21 mouse cellular contexts compared by ENCODE assay signal in the genomic region with DNA sequence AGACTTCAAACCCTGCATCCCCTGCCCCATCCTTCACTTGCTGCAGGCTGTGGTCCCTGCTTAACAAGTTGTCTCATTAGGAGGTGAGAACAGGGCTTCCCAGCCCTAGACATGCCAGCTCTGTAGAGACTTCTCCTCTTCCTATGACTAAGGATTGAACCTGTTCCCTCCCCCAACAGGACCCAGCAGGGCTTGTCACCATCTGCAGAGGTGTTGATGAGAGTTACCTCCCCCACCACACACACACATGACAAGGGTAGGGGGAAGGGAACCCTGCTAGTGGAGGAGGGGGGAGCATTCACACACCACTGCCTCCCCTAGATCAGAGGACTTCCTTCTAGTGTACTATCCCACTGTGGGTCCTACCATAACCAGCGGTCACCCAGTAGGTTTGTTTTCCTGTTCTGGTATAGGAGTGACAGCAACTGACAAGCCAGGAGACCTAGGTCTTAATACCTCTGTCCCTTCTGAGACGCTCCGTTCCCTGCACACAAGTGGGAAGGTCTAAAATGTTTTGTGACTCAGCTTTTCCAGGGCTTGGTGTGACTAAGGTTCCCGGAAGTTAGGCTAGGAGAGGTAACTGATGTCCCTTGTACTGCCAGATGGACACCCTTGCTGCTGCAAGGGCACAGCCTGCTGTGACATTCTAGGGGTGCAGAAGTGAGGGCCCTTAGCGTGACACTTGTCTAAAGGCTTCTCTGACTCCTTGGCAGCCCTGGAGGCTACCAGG. TPM values are rescaled to one million over a fixed set of nuclear protein-coding genes. Genes with fewer than 3 reads are reported as not detected.
DNase-seq lines count a peak whose midpoint lies in the region; ATAC-seq and TF ChIP-seq lines count a peak whose summit lies in the region.
"Had no signal": no experiment of that assay in that cellular context is flagged by ENCODE, and none has a peak within 500 bp of the region (broad histone marks: within the 10 kb centered on the region; RNA-seq: fewer than 3 reads in every experiment).

No protein-coding gene starts in this region.

- TF ChIP-seq CTCF in stomach, postnatal 0 days (IDR thresholded peaks at IDR 0.05; ENCODE audit: low read depth) = no peak
- TF ChIP-seq CTCF in midbrain, postnatal 0 days (IDR thresholded peaks at IDR 0.05) = no peak

- no peaks in the 10 kb centered on the region for H3K9me3 ChIP-seq in midbrain, embryonic 10.5 days (replicated peaks)
- H3K9me3 ChIP-seq in midbrain, embryonic 11.5 days (ENCODE audit: control insufficient read depth, low read length) = no peaks in the 10 kb centered on the region
- H3K9me3 ChIP-seq in forebrain, embryonic 13.5 days (replicated peaks) = no peaks in the 10 kb centered on the region
- no peaks in the 10 kb centered on the region for H3K9me3 ChIP-seq in stomach, postnatal 0 days (ENCODE audit: control insufficient read depth, low read length)
- H3K9me3 ChIP-seq in intestine, embryonic 15.5 days = no peaks in the 10 kb centered on the region
- H3K9me3 ChIP-seq in midbrain, postnatal 0 days (ENCODE audit: low read length) = no peaks in the 10 kb centered on the region
- H3K9me3 ChIP-seq: hindbrain, embryonic 15.5 days had no signal

- H3K4me2 ChIP-seq in midbrain, embryonic 11.5 days = no peak overlapping the region
- no peak overlapping the region for H3K4me2 ChIP-seq in forebrain, embryonic 13.5 days
- no peak overlapping the region for H3K4me2 ChIP-seq in stomach, postnatal 0 days (replicated peaks; ENCODE audit: low read depth)
- H3K4me2 ChIP-seq in intestine, embryonic 15.5 days (replicated peaks) = no peak overlapping the region
- no peak overlapping the region for H3K4me2 ChIP-seq in midbrain, postnatal 0 days (ENCODE audit: low read depth, low read length, poor library complexity, severe bottlenecking)
- H3K4me2 ChIP-seq: hindbrain, embryonic 15.5 days had no signal

- TF ChIP-seq EP300 in stomach, postnatal 0 days (optimal IDR thresholded peaks at IDR 0.05) = no peak

- no peak for ATAC-seq in midbrain, embryonic 11.5 days (ENCODE audit: low FRiP score)
- peak; percentile 54 for ATAC-seq in forebrain, embryonic 13.5 days
- ATAC-seq in stomach, postnatal 0 days (ENCODE audit: low FRiP score, low TSS enrichment) = peak; percentile 74
- ATAC-seq in intestine, embryonic 15.5 days = no peak; the same call in 1 of the 2 replicates
- no peak for ATAC-seq in midbrain, postnatal 0 days (ENCODE audit: low FRiP score)

- H3K27ac ChIP-seq in midbrain, embryonic 10.5 days (replicated peaks) = 0 out of 2 replicates have a peak overlapping the region, but pooled peaks have one; percentile 38
- H3K27ac ChIP-seq in midbrain, embryonic 11.5 days (ENCODE audit: low read depth, low read length) = no peak overlapping the region
- peak overlapping the region; percentile 76 for H3K27ac ChIP-seq in forebrain, embryonic 13.5 days
- no peak overlapping the region for H3K27ac ChIP-seq in stomach, postnatal 0 days (replicated peaks)
- H3K27ac ChIP-seq in intestine, embryonic 15.5 days = no peak overlapping the region
- H3K27ac ChIP-seq in midbrain, postnatal 0 days (ENCODE audit: low read depth, low read length) = no peak overlapping the region
- H3K27ac ChIP-seq: hindbrain, embryonic 15.5 days had no signal

- peak; percentile 13 for DNase-seq in adrenal gland, postnatal 10 days
- DNase-seq in adrenal gland, postnatal 25 days = no peak
- no peak for DNase-seq in midbrain, embryonic 10.5 days (ENCODE audit: low spot score)
- no peak for DNase-seq in midbrain, embryonic 11.5 days (ENCODE audit: low spot score, missing footprints)
- no peak for DNase-seq in stomach, postnatal 0 days (ENCODE audit: low spot score)
- no peak for DNase-seq in midbrain, postnatal 0 days (ENCODE audit: low spot score)
- DNase-seq: cerebellum, adult 8-10 months; gastrocnemius, postnatal 10 days; heart, postnatal 10 days; kidney, adult 2 months; layer of hippocampus, postnatal 36 days; lung, adult 2 months; midbrain, embryonic 14.5 days; right cerebral cortex, postnatal 4 days; thymus, adult 2 months had no signal

- H3K4me3 ChIP-seq in midbrain, embryonic 10.5 days = no peak overlapping the region
- H3K4me3 ChIP-seq in midbrain, embryonic 11.5 days (ENCODE audit: low read depth, low read length) = no peak overlapping the region
- no peak overlapping the region for H3K4me3 ChIP-seq in forebrain, embryonic 13.5 days
- no peak overlapping the region for H3K4me3 ChIP-seq in stomach, postnatal 0 days (ENCODE audit: low read depth, low read length)
- no peak overlapping the region for H3K4me3 ChIP-seq in intestine, embryonic 15.5 days (replicated peaks)
- H3K4me3 ChIP-seq in midbrain, postnatal 0 days (ENCODE audit: low read depth, low read length) = no peak overlapping the region
- H3K4me3 ChIP-seq: hindbrain, embryonic 15.5 days had no signal

- no peaks in the 10 kb centered on the region for H3K36me3 ChIP-seq in midbrain, embryonic 10.5 days
- no peaks in the 10 kb centered on the region for H3K36me3 ChIP-seq in midbrain, embryonic 11.5 days (ENCODE audit: control insufficient read depth, insufficient read depth, low read length)
- no peaks in the 10 kb centered on the region for H3K36me3 ChIP-seq in forebrain, embryonic 13.5 days (ENCODE audit: poor library complexity, severe bottlenecking)
- no peaks in the 10 kb centered on the region for H3K36me3 ChIP-seq in stomach, postnatal 0 days (ENCODE audit: control insufficient read depth, insufficient read depth, low read length)
- H3K36me3 ChIP-seq in intestine, embryonic 15.5 days = no peaks in the 10 kb centered on the region
- no peaks in the 10 kb centered on the region for H3K36me3 ChIP-seq in midbrain, postnatal 0 days (ENCODE audit: insufficient read depth, low read length)
- H3K36me3 ChIP-seq: hindbrain, embryonic 15.5 days had no signal

- peaks cover 49% of the 10 kb centered on the region for H3K4me1 ChIP-seq in midbrain, embryonic 10.5 days
- peaks cover 9% of the 10 kb centered on the region for H3K4me1 ChIP-seq in midbrain, embryonic 11.5 days (ENCODE audit: control insufficient read depth, insufficient read depth, low read length)
- H3K4me1 ChIP-seq in forebrain, embryonic 13.5 days = peaks cover 87% of the 10 kb centered on the region
- no peaks in the 10 kb centered on the region for H3K4me1 ChIP-seq in stomach, postnatal 0 days (replicated peaks; ENCODE audit: control insufficient read depth, insufficient read depth)
- no peaks in the 10 kb centered on the region; the same call in 1 of the 2 replicates for H3K4me1 ChIP-seq in intestine, embryonic 15.5 days (replicated peaks)
- peaks cover 6% of the 10 kb centered on the region; the same call in 1 of the 2 replicates for H3K4me1 ChIP-seq in midbrain, postnatal 0 days (ENCODE audit: insufficient read depth, low read length)

- no peak overlapping the region for H3K9ac ChIP-seq in midbrain, embryonic 11.5 days (ENCODE audit: low read length)
- no peak overlapping the region for H3K9ac ChIP-seq in forebrain, embryonic 13.5 days
- H3K9ac ChIP-seq in stomach, postnatal 0 days (ENCODE audit: low read length) = no peak overlapping the region
- H3K9ac ChIP-seq in intestine, embryonic 15.5 days = no peak overlapping the region
- H3K9ac ChIP-seq in midbrain, postnatal 0 days (replicated peaks; ENCODE audit: low read length, poor library complexity, severe bottlenecking) = no peak overlapping the region
- H3K9ac ChIP-seq: hindbrain, embryonic 15.5 days had no signal

- WGBS in midbrain, embryonic 10.5 days = 79% methylated on average over 5 of the region's 5 CpGs
- 72% methylated on average over 5 of the region's 5 CpGs for WGBS in midbrain, embryonic 11.5 days
- WGBS in forebrain, embryonic 13.5 days = 76% methylated on average over 5 of the region's 5 CpGs
- 78% methylated on average over 5 of the region's 5 CpGs for WGBS in stomach, postnatal 0 days
- WGBS in intestine, embryonic 15.5 days = 72% methylated on average over 5 of the region's 5 CpGs
- 88% methylated on average over 5 of the region's 5 CpGs for WGBS in midbrain, postnatal 0 days

- H3K27me3 ChIP-seq in midbrain, embryonic 10.5 days (ENCODE audit: low read depth, poor library complexity, severe bottlenecking) = peaks cover 28% of the 10 kb centered on the region; the same call in 1 of the 2 replicates
- H3K27me3 ChIP-seq in midbrain, embryonic 11.5 days (ENCODE audit: control insufficient read depth, insufficient read depth, low read length) = no peaks in the 10 kb centered on the region; the same call in 1 of the 2 replicates
- no peaks in the 10 kb centered on the region for H3K27me3 ChIP-seq in forebrain, embryonic 13.5 days
- H3K27me3 ChIP-seq in stomach, postnatal 0 days (ENCODE audit: control insufficient read depth, insufficient read depth, low read length) = no peaks in the 10 kb centered on the region
- 0 out of 2 replicates have a peak, but pooled peaks cover 2% of the 10 kb centered on the region for H3K27me3 ChIP-seq in intestine, embryonic 15.5 days (replicated peaks)
- peaks cover 5% of the 10 kb centered on the region; the same call in 1 of the 2 replicates for H3K27me3 ChIP-seq in midbrain, postnatal 0 days (ENCODE audit: insufficient read depth, low read length)
- H3K27me3 ChIP-seq: hindbrain, embryonic 15.5 days had no signal

RNA-seq across cellular contexts. Expression of a gene that starts 18.6 kb away (rescaled TPM):
- total RNA-seq in adrenal gland, postnatal 10 days (2021) = under 1 TPM in 1 of 2 experiments, not detected in 1; 0.12 TPM
- total RNA-seq in adrenal gland, postnatal 25 days (2021) = 0.39 and 0.76 TPM in 2 replicates
- polyA plus RNA-seq in midbrain, embryonic 10.5 days (2016; fragmentation: Nextera tagmentation; extraction: Ambion mirVana) = 0.51 and 0.62 TPM in 2 replicates
- 0.41 and 0.90 TPM in 2 replicates for polyA plus RNA-seq in midbrain, embryonic 11.5 days (2014; fragmentation: Nextera tagmentation; extraction: Ambion mirVana)
- polyA plus RNA-seq in forebrain, embryonic 13.5 days (2015; fragmentation: Nextera tagmentation; extraction: Ambion mirVana) = 1.1 and 1.8 TPM in 2 replicates
- polyA plus RNA-seq in stomach, postnatal 0 days (2015; fragmentation: Nextera tagmentation; extraction: Ambion mirVana) = 0.18 TPM in 1 of 2 replicates, not detected in the other
- 0.09 TPM in 1 of 2 replicates, not detected in the other for polyA plus RNA-seq in intestine, embryonic 15.5 days (2015; fragmentation: Nextera tagmentation; extraction: Ambion mirVana)
- total RNA-seq in midbrain, postnatal 0 days (2014; rRNA removed) = 0.24 and 0.27 TPM in 2 replicates
- 1.1 and 1.4 TPM in 2 replicates for polyA plus RNA-seq in midbrain, postnatal 0 days (2015; fragmentation: Nextera tagmentation; extraction: Ambion mirVana)
- total RNA-seq: gastrocnemius, postnatal 10 days; heart, postnatal 10 days; liver, adult 2 months; neutrophil, adult 5-6 weeks had no signal
- polyA plus RNA-seq: C2C12; kidney, adult 2 months; liver, adult 2 months had no signal

RNA-seq across cellular contexts. Expression of a gene that starts 36.4 kb away (rescaled TPM):
- 1 to 10 TPM; 1.1 to 1.3 TPM for total RNA-seq in adrenal gland, postnatal 10 days (2021)
- 1.6 and 2.1 TPM in 2 replicates for total RNA-seq in adrenal gland, postnatal 25 days (2021)
- 15.2 TPM in 2 replicates for polyA plus RNA-seq in midbrain, embryonic 10.5 days (2016; fragmentation: Nextera tagmentation; extraction: Ambion mirVana)
- polyA plus RNA-seq in midbrain, embryonic 11.5 days (2014; fragmentation: Nextera tagmentation; extraction: Ambion mirVana) = 7.3 and 9.7 TPM in 2 replicates
- 7.1 and 7.7 TPM in 2 replicates for polyA plus RNA-seq in forebrain, embryonic 13.5 days (2015; fragmentation: Nextera tagmentation; extraction: Ambion mirVana)
- polyA plus RNA-seq in stomach, postnatal 0 days (2015; fragmentation: Nextera tagmentation; extraction: Ambion mirVana) = 0.18 and 0.56 TPM in 2 replicates
- 4.5 and 4.6 TPM in 2 replicates for polyA plus RNA-seq in intestine, embryonic 15.5 days (2015; fragmentation: Nextera tagmentation; extraction: Ambion mirVana)
- total RNA-seq in midbrain, postnatal 0 days (2014; rRNA removed) = 19.6 and 20.8 TPM in 2 replicates
- polyA plus RNA-seq in midbrain, postnatal 0 days (2015; fragmentation: Nextera tagmentation; extraction: Ambion mirVana) = 8.8 and 9.2 TPM in 2 replicates
- total RNA-seq: liver, adult 2 months; neutrophil, adult 5-6 weeks had no signal
- polyA plus RNA-seq: liver, adult 2 months had no signal

Comparison
In these comparisons a context has a peak if more than half of its experiments do, and no peak if none do; other contexts are left out.
1. H3K27ac ChIP-seq: peak in midbrain, embryonic 10.5 days (single experiment) and forebrain, embryonic 13.5 days (single experiment); none in midbrain, embryonic 11.5 days (single experiment), stomach, postnatal 0 days (single experiment), intestine, embryonic 15.5 days (single experiment) and midbrain, postnatal 0 days (single experiment).
2. ATAC-seq: peak in forebrain, embryonic 13.5 days (single experiment) and stomach, postnatal 0 days (single experiment); none in midbrain, embryonic 11.5 days (single experiment), intestine, embryonic 15.5 days (single experiment) and midbrain, postnatal 0 days (single experiment).